Mouse (Mus musculus) brain, embryonic 14.5 days (tissue): Measurements from ENCODE around the gene Etnk1.

ENCODE experiments used
- CTCF ChIP-seq: fragments of 200-500 bp; IDR thresholded peaks from 2 replicates; pipeline ENCODE4 v1.5.1; 2012; ENCODE audit warnings: inconsistent platforms, mild to moderate bottlenecking, moderate library complexity, borderline replicate concordance; ENCODE audit not compliant: insufficient read depth, insufficient read length; ENCODE audit errors: extremely low read depth
- POLR2A ChIP-seq: fragments of 200-500 bp; IDR thresholded peaks from 2 replicates; pipeline ENCODE4 v1.6.1; 2012; ENCODE audit warnings: mild to moderate bottlenecking, inconsistent platforms, borderline replicate concordance; ENCODE audit not compliant: poor library complexity, insufficient read depth, insufficient read length, severe bottlenecking; ENCODE audit errors: extremely low read depth

- TF ChIP-seq POLR2A (no peak), CTCF (no peak)
These were observed 49.2 kb downstream of the Etnk1 start for GRCm38 (mm10) chr6:143216221-143216620.
